In genomic region chr17:74920056-74920455, GRCm38 (mm10) we compare ENCODE assay signal across 22 mouse cellular contexts.
"Had no signal": no experiment of that assay in that cellular context is flagged by ENCODE, and none has a peak within 500 bp of the region (broad histone marks: within the 10 kb centered on the region; RNA-seq: fewer than 3 reads in every experiment).

No protein-coding gene starts in this region.

- H3K4me2 ChIP-seq: limb, embryonic 12.5 days; lung, embryonic 14.5 days; midbrain, embryonic 12.5 days; midbrain, embryonic 15.5 days; neural tube, embryonic 12.5 days; neural tube, embryonic 15.5 days had no signal

- H3K9me3 ChIP-seq: midbrain, embryonic 15.5 days; neural tube, embryonic 12.5 days; neural tube, embryonic 15.5 days had no signal

- H3K4me3 ChIP-seq: left cerebral cortex, adult 2 months; limb, embryonic 12.5 days; midbrain, embryonic 12.5 days; midbrain, embryonic 15.5 days; neural tube, embryonic 12.5 days; neural tube, embryonic 15.5 days had no signal

- H3K27ac ChIP-seq: left cerebral cortex, adult 2 months; limb, embryonic 12.5 days; liver, embryonic 14.5 days; macrophage; midbrain, embryonic 12.5 days; midbrain, embryonic 15.5 days; neural tube, embryonic 12.5 days; neural tube, embryonic 15.5 days; stomach, postnatal 0 days had no signal

- H3K27me3 ChIP-seq: limb, embryonic 12.5 days; midbrain, embryonic 12.5 days; midbrain, embryonic 15.5 days; neural tube, embryonic 12.5 days; neural tube, embryonic 15.5 days had no signal

- H3K36me3 ChIP-seq: limb, embryonic 12.5 days; midbrain, embryonic 12.5 days; midbrain, embryonic 15.5 days; neural tube, embryonic 12.5 days; neural tube, embryonic 15.5 days had no signal

- H3K9ac ChIP-seq: limb, embryonic 12.5 days; liver, embryonic 14.5 days; liver, postnatal 0 days; lung, embryonic 14.5 days; midbrain, embryonic 12.5 days; midbrain, embryonic 15.5 days; neural tube, embryonic 12.5 days; neural tube, embryonic 15.5 days had no signal

- H3K4me1 ChIP-seq: midbrain, embryonic 12.5 days; midbrain, embryonic 15.5 days had no signal

- ATAC-seq: intestine, embryonic 16.5 days; liver, postnatal 0 days; lung, postnatal 0 days; midbrain, embryonic 15.5 days had no signal

- DNase-seq: kidney, postnatal 10 days; layer of hippocampus, postnatal 36 days; liver; liver, postnatal 0 days; lung, embryonic 14.5 days; right cerebral cortex, adult 18-20 months; right cerebral cortex, postnatal 14 days; right cerebral cortex, postnatal 4 days; thymus, adult 2 months; thymus, postnatal 14 days; thymus, postnatal 4 days had no signal
